Mouse (Mus musculus): ENCODE results near the gene Myo5a. TPM values are rescaled to one million over a fixed set of nuclear protein-coding genes. Genes with fewer than 3 reads are reported as not detected.

Myo5a gene
- polyA plus RNA-seq, 1 experiment: 89.9 TPM

- Histone ChIP-seq H3K4me3 (replicated peaks; ENCODE audit: insufficient read depth, low read depth, low read length) (no peak overlapping the region), H3K27me3 (ENCODE audit: control insufficient read depth, insufficient read depth, low read length) (no peaks in the 10 kb centered on the region), H3K27ac (ENCODE audit: insufficient read depth, low read length) (no peak overlapping the region), H3K4me1 (ENCODE audit: control insufficient read depth, insufficient read depth, low read length) (no peaks in the 10 kb centered on the region)
- no peak for DNase-seq
- 82% methylated on average over 4 of the region's 4 CpGs for WGBS
- TF ChIP-seq CTCF (IDR thresholded peaks at IDR 0.05; ENCODE audit: borderline replicate concordance, insufficient read depth, low read depth, low read length) (no peak), POLR2A (IDR thresholded peaks at IDR 0.05; ENCODE audit: borderline replicate concordance, insufficient read depth, low read length) (no peak)
Observed at GRCm38 (mm10) chr9:75035944-75036343, 34.9 kb upstream of the Myo5a start.

DNA sequence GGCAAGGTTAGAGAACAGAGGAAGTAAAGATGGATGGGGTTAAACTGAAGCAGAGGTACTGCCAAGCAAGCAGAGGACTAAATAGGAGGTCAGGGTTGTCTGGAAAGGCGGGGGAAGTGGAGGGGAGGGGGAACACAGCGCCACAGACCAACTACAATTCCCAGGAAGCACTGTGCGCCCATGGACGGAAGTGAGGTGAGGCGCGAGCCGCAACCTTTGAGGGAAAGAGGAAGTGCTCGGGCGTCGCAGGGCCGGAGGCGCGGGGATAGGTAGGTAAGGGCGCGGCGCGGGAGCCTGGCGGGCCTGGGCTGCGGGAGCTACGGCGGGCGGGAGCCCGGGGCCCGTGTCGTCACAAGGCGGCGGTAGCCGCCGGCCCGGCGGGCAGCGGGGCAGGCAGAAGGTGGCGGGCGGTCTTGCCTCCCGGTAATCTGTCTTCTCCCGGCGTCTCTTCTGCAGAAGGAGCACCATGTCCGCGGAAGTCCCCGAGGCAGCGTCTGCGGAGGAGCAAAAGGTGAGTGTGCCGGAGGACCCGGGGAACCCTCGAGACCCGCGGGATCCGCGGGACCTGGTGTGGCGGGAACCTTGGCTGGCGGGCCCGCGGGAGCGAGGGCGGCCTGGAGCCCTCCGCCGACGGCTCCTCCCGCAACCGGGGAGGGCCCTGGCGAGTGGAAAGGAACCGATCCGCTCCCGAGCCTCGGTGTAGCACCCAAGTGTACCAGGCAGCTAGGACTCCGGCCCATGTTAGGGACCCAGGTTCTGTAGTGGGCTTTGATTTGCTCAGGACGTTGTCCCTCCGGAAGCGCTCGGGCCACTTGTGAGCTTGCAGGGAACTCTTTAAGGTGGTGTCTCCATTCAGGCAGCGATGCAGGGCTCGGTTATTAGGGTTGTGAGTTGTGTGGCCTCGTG is 33.1 kb upstream of the Myo5a start, which contains the start of gene Arpp19:
Gene Arpp19, plus strand, starts transcription at position 164 of the 906 bp plus-strand sequence.
- peak; percentile 86 to 90 for DNase-seq
- Histone ChIP-seq H3K27ac (ENCODE audit: insufficient read depth, low read length) (peak within 1 kb of the TSS; percentile 60), H3K27me3 (ENCODE audit: control insufficient read depth, insufficient read depth, low read length) (no peaks in the 10 kb centered on the region), H3K4me3 (replicated peaks; ENCODE audit: insufficient read depth, low read depth, low read length) (peak within 1 kb of the TSS; percentile 97), H3K4me1 (ENCODE audit: control insufficient read depth, insufficient read depth, low read length) (no peaks in the 10 kb centered on the region)
- WGBS: under 1% methylated on average over 73 of the region's 73 CpGs
- TF ChIP-seq POLR2A (IDR thresholded peaks at IDR 0.05; ENCODE audit: borderline replicate concordance, insufficient read depth, low read length) (peak; percentile 79), CTCF (IDR thresholded peaks at IDR 0.05; ENCODE audit: borderline replicate concordance, insufficient read depth, low read depth, low read length) (no peak)

- Histone ChIP-seq H3K27ac (ENCODE audit: insufficient read depth, low read length) (peak overlapping the region; percentile 60; the same call in 1 of the 2 replicates), H3K27me3 (ENCODE audit: control insufficient read depth, insufficient read depth, low read length) (no peaks in the 10 kb centered on the region), H3K4me1 (ENCODE audit: control insufficient read depth, insufficient read depth, low read length) (no peaks in the 10 kb centered on the region), H3K4me3 (replicated peaks; ENCODE audit: insufficient read depth, low read depth, low read length) (peak overlapping the region; percentile 97)
- DNase-seq: no peak
- under 1% methylated on average over 10 of the region's 10 CpGs for WGBS
- no peak for TF ChIP-seq CTCF (IDR thresholded peaks at IDR 0.05; ENCODE audit: borderline replicate concordance, insufficient read depth, low read depth, low read length)
- TF ChIP-seq POLR2A (IDR thresholded peaks at IDR 0.05; ENCODE audit: borderline replicate concordance, insufficient read depth, low read length): no peak
Observed at GRCm38 (mm10) chr9:75038357-75038688, 32.5 kb upstream of the Myo5a start.

- TF ChIP-seq POLR2A (IDR thresholded peaks at IDR 0.05; ENCODE audit: borderline replicate concordance, insufficient read depth, low read length) (no peak), CTCF (IDR thresholded peaks at IDR 0.05; ENCODE audit: borderline replicate concordance, insufficient read depth, low read depth, low read length) (no peak)
- WGBS: 74% methylated on average over 2 of the region's 2 CpGs
- no peaks in the 10 kb centered on the region for H3K27me3 ChIP-seq (ENCODE audit: control insufficient read depth, insufficient read depth, low read length)
Observed at GRCm38 (mm10) chr9:75040566-75040965, 30.2 kb upstream of the Myo5a start.

GRCm38 (mm10) chr9:75041840-75042525 is 28.8 kb upstream of the Myo5a start:
- WGBS: 79% methylated on average over 2 of the region's 2 CpGs
- DNase-seq: no peak
- H3K27me3 ChIP-seq (ENCODE audit: control insufficient read depth, insufficient read depth, low read length): no peaks in the 10 kb centered on the region
- H3K4me1 ChIP-seq (ENCODE audit: control insufficient read depth, insufficient read depth, low read length): no peaks in the 10 kb centered on the region
- H3K4me3 ChIP-seq (replicated peaks; ENCODE audit: insufficient read depth, low read depth, low read length): no peak overlapping the region
- no peak overlapping the region for H3K27ac ChIP-seq (ENCODE audit: insufficient read depth, low read length)
- TF ChIP-seq CTCF (IDR thresholded peaks at IDR 0.05; ENCODE audit: borderline replicate concordance, insufficient read depth, low read depth, low read length): no peak
- no peak for TF ChIP-seq POLR2A (IDR thresholded peaks at IDR 0.05; ENCODE audit: borderline replicate concordance, insufficient read depth, low read length)

More at GRCm38 (mm10) chr9:75040566-75040965, 30.2 kb upstream of the Myo5a start:
- no peak for DNase-seq
- Histone ChIP-seq H3K4me3 (replicated peaks; ENCODE audit: insufficient read depth, low read depth, low read length) (no peak overlapping the region), H3K4me1 (ENCODE audit: control insufficient read depth, insufficient read depth, low read length) (no peaks in the 10 kb centered on the region), H3K27ac (ENCODE audit: insufficient read depth, low read length) (no peak overlapping the region)

DNA sequence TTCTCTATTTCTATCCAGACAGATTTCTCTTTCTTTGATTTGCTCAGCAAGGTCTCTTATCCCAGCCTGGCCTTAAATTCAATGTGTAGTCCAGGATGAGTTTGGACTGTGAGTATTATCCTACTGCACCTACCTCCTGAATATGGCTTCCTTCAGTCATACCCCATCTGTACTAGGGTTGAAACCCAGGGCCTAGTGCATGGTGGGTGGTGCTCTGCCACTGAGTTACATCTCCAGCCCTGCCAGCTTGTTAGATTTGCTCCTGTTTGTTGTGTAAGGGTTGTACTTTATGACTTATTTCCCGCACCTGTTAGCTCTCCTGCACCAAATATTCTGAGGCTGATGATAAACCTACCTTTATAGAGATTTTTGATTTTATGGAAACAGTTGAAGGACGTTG is 27.6 kb upstream of the Myo5a start:
- no peak for DNase-seq
- no peaks in the 10 kb centered on the region for H3K27me3 ChIP-seq (ENCODE audit: control insufficient read depth, insufficient read depth, low read length)
- H3K4me3 ChIP-seq (replicated peaks; ENCODE audit: insufficient read depth, low read depth, low read length): no peak overlapping the region
- no peak overlapping the region for H3K27ac ChIP-seq (ENCODE audit: insufficient read depth, low read length)
- WGBS: 94% methylated on average over 2 of the region's 2 CpGs
- no peaks in the 10 kb centered on the region for H3K4me1 ChIP-seq (ENCODE audit: control insufficient read depth, insufficient read depth, low read length)
- TF ChIP-seq POLR2A (IDR thresholded peaks at IDR 0.05; ENCODE audit: borderline replicate concordance, insufficient read depth, low read length): no peak
- no peak for TF ChIP-seq CTCF (IDR thresholded peaks at IDR 0.05; ENCODE audit: borderline replicate concordance, insufficient read depth, low read depth, low read length)

DNA sequence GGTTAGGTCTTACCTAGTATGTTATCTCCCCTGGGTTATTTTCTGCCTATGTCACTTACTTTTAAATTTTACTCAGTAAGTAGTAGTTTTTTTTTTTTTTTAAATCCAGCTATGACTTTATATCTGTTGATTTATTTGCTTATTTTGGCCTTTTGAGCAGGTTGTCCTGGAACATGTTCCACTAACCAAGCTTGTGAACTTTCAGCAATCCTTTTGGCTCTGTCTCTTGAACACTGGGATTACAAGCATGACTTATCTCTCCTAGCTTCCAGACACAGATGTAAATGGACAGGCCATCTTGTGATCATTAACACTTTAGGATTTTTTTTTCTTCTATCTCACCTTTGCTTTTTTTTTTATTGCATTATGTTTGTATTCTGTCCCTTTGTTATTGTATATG is 23.7 kb upstream of the Myo5a start:
- Histone ChIP-seq H3K4me1 (ENCODE audit: control insufficient read depth, insufficient read depth, low read length) (no peaks in the 10 kb centered on the region; the same call in 1 of the 2 replicates), H3K4me3 (replicated peaks; ENCODE audit: insufficient read depth, low read depth, low read length) (no peak overlapping the region), H3K27ac (ENCODE audit: insufficient read depth, low read length) (no peak overlapping the region), H3K27me3 (ENCODE audit: control insufficient read depth, insufficient read depth, low read length) (no peaks in the 10 kb centered on the region)
- TF ChIP-seq POLR2A (IDR thresholded peaks at IDR 0.05; ENCODE audit: borderline replicate concordance, insufficient read depth, low read length): no peak
- no peak for TF ChIP-seq CTCF (IDR thresholded peaks at IDR 0.05; ENCODE audit: borderline replicate concordance, insufficient read depth, low read depth, low read length)
- DNase-seq: no peak

Data from cerebellum, adult 2 months (tissue).